Mouse (Mus musculus) heart, adult 8-10 months (tissue): ENCODE measurements at regions not wholly inside any gene's neighbourhood (a gene's known extent, or its start where the extent isn't known, plus 50 kb on each side); places are given as distances from the start of the nearest gene placed in this dataset.

Source experiments
- DNase-seq: peaks from one replicate; pipeline ENCODE4 v3.0.0; 2022; ENCODE audit warnings: low spot score

GRCm38 (mm10) chr15:64434502-64434901, 374.2 kb upstream of the Fam49b start:
- no peak for DNase-seq

- no peak for DNase-seq
Measured at GRCm38 (mm10) chr15:64434908-64435307, 374.6 kb upstream of the Fam49b start.

- no peak for DNase-seq
Measured at GRCm38 (mm10) chr15:64445076-64445475, 372.4 kb upstream of the Gm21798 start.

- no peak for DNase-seq
Measured at GRCm38 (mm10) chr15:64446411-64447072, 371.0 kb upstream of the Gm21798 start.

- no peak for DNase-seq
Measured at GRCm38 (mm10) chr15:64447239-64447952, 370.1 kb upstream of the Gm21798 start.

- peak; percentile 71 for DNase-seq
Measured at GRCm38 (mm10) chr15:64448581-64449140, 368.8 kb upstream of the Gm21798 start.

GRCm38 (mm10) chr15:64470743-64471142, 346.8 kb upstream of the Gm21798 start:
- DNase-seq: peak; percentile 37

GRCm38 (mm10) chr15:64471597-64471996, 345.9 kb upstream of the Gm21798 start:
- DNase-seq: no peak

- no peak for DNase-seq
Measured at GRCm38 (mm10) chr15:64474236-64474635, 343.3 kb upstream of the Gm21798 start.

- DNase-seq: no peak
Measured at GRCm38 (mm10) chr15:64477131-64477530, 340.4 kb upstream of the Gm21798 start.

GRCm38 (mm10) chr15:64480625-64481024, 336.9 kb upstream of the Gm21798 start:
- DNase-seq: peak; percentile 46

- DNase-seq: no peak
Measured at GRCm38 (mm10) chr15:64481226-64481625, 336.3 kb upstream of the Gm21798 start.

- DNase-seq: peak; percentile 43
Measured at GRCm38 (mm10) chr15:64482960-64483359, 334.5 kb upstream of the Gm21798 start.

- no peak for DNase-seq
Measured at GRCm38 (mm10) chr15:64487801-64488200, 329.7 kb upstream of the Gm21798 start.

GRCm38 (mm10) chr15:64500783-64501182, 316.7 kb upstream of the Gm21798 start:
- DNase-seq: no peak

GRCm38 (mm10) chr15:64501479-64501878, 316.0 kb upstream of the Gm21798 start:
- DNase-seq: no peak

- no peak for DNase-seq
Measured at GRCm38 (mm10) chr15:64504751-64505150, 312.7 kb upstream of the Gm21798 start.

- no peak for DNase-seq
Measured at GRCm38 (mm10) chr15:64510649-64511048, 306.8 kb upstream of the Gm21798 start.

- no peak for DNase-seq
Measured at GRCm38 (mm10) chr15:64511176-64511575, 306.3 kb upstream of the Gm21798 start.

- DNase-seq: no peak
Measured at GRCm38 (mm10) chr15:64512615-64513014, 304.9 kb upstream of the Gm21798 start.

- no peak for DNase-seq
Measured at GRCm38 (mm10) chr15:64513501-64514097, 303.9 kb upstream of the Gm21798 start.

GRCm38 (mm10) chr15:64515179-64515578, 302.3 kb upstream of the Gm21798 start:
- no peak for DNase-seq

GRCm38 (mm10) chr15:64519207-64519628, 298.3 kb upstream of the Gm21798 start:
- no peak for DNase-seq
